Mouse (Mus musculus) cerebellum, adult 18-20 months (tissue): ENCODE data around the gene Gm7324.
"Not testable (repeated sequence)": the region's sequence is repeated elsewhere in the genome, so short reads cannot be mapped to it uniquely, and the experiment has no call there.

Experiments
- DNase-seq, 2 experiments: peaks; one replicate each; pipeline ENCODE4 v3.0.0; 2021

Gene Gm7324

DNA sequence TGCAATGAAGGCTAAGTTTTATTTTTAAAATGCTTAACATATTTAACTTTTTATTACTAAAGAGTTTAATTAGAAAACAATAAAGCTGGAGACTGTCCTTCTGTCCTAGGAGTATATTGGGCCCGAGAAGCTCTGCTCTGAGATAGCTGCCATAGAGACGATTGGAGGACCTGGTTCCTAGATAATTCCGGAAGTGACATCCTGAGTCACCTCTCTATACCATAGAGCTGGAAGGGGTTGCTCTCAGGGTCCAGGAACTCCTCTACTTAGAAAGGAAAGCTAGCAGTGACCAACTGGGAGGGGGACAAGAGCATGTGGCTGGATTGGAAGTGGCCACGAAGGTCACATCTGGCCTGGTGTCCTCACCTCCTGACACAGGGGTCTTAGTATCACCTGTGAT, at the start of gene Gm7324:
Gm7324 (plus strand) TSS at position 208 of the 400 bp plus-strand sequence.
- DNase-seq = not testable (repeated sequence)

DNA sequence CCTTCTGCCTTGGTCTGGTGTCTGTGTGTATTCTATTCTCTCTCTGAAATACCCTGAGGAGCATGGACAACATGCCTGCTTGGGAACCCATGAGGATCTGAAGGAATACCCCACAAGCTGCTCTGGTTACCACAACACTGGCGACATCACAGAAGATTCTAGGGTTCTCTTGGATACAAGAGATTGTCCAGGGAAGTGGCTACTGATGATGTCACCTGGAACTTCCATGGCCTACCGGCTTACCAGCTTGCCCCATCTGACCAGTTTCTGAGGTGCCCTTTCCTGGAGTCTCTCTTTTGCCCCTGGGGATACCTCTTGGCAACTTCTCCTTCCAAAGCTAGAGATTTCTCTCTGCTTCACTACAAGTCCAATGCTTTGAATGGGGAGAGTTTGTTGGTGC, 20.5 kb upstream of the Gm7324 start, which contains the start of gene Gm8165:
Gm8165 (minus strand) TSS at position 101 of the 400 bp plus-strand sequence.
- not testable (repeated sequence) for DNase-seq

DNA sequence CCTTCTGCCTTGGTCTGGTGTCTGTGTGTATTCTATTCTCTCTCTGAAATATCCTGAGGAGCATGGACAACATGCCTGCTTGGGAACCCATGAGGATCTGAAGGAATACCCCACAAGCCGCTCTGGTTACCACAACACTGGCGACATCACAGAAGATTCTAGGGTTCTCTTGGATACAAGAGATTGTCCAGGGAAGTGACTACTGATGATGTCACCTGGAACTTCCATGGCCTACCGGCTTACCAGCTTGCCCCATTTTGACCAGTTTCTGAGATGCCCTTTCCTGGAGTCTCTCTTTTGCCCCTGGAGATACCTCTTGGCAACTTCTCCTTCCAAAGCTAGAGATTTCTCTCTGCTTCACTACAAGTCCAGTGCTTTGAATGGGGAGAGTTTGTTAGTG, 29.8 kb downstream of the Gm7324 start, which contains the start of gene Gm16506:
Gm16506 (minus strand) TSS at position 101 of the 400 bp plus-strand sequence.
- DNase-seq = not testable (repeated sequence)

DNA sequence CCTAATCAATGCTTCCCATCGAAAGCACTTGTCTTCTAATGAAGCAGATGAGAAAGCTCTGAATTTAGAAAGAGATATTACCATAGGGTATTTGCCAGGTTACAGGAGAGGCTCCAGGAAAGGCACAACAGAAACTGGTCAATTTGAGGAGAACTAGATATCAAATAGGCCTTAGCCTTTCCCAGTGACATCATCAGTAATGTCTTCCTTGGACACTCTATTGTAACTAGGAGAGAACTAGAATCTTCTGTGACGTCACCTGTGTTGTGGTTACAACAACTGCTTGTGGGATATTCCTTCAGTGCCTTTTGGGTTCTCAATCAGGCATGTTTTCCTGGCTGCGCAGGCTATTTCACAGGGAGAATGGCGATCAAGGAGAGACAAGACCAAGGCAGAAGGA, 49.9 kb downstream of the Gm7324 start, which contains the start of gene Gm6526:
Gm6526 (plus strand) TSS at position 301 of the 400 bp plus-strand sequence.
- DNase-seq = not testable (repeated sequence)
